Mouse (Mus musculus) embryonic facial prominence, embryonic 10.5 days (tissue): ENCODE data around the gene Dbf4. TPM values are rescaled to one million over a fixed set of nuclear protein-coding genes. Genes with fewer than 3 reads are reported as not detected.
A peak's percentile ranks its signal among the peaks of the same experiment; 100 is the strongest.

ENCODE experiments used
- DNase-seq: peaks from one replicate; pipeline ENCODE4 v3.0.0-alpha.2; 2017; ENCODE audit warnings: low spot score
- H3K27ac ChIP-seq: fragments of 300-500 bp; sonication (generic); replicated peaks from 2 replicates; pipeline ENCODE4 v1.5.1; 2016; ENCODE audit warnings: mild to moderate bottlenecking
- H3K27me3 ChIP-seq: fragments of 300-500 bp; sonication (generic); replicated peaks from 2 replicates; pipeline ENCODE4 v1.6.1; 2016; ENCODE audit warnings: low read depth, mild to moderate bottlenecking; ENCODE audit not compliant: poor library complexity, severe bottlenecking
- H3K36me3 ChIP-seq: fragments of 300-500 bp; sonication (generic); replicated peaks from 2 replicates; pipeline ENCODE4 v1.6.1; 2016; ENCODE audit warnings: mild to moderate bottlenecking, moderate library complexity
- H3K4me1 ChIP-seq: fragments of 300-500 bp; sonication (generic); 2 replicates; pipeline ENCODE4 v1.6.1; 2016
- H3K4me3 ChIP-seq: fragments of 300-500 bp; sonication (generic); 2 replicates; pipeline ENCODE4 v1.5.1; 2016; ENCODE audit warnings: mild to moderate bottlenecking, moderate library complexity
- H3K9me3 ChIP-seq: fragments of 300-500 bp; sonication (generic); 2 replicates; pipeline ENCODE4 v1.6.1; 2016; ENCODE audit warnings: mild to moderate bottlenecking
- WGBS: fragments of 180-500 bp; shearing (Covaris S2); methylation state at CpG from one replicate; pipeline ENCODE4 v1.1.7; 2016; 5-methylcytosine and 5-hydroxymethylcytosine counted together
- polyA plus RNA-seq: library from polyadenylated mRNA; unstranded; fragments of >200 nt; fragmentation: Nextera tagmentation; extraction: Ambion mirVana; gene quantifications from 2 replicates; pipeline ENCODE4 v1.2.1, GENCODE M21; 2016

Dbf4 gene
- polyA plus RNA-seq, 1 experiment from 2014 or later, result 65.3 TPM

DNA sequence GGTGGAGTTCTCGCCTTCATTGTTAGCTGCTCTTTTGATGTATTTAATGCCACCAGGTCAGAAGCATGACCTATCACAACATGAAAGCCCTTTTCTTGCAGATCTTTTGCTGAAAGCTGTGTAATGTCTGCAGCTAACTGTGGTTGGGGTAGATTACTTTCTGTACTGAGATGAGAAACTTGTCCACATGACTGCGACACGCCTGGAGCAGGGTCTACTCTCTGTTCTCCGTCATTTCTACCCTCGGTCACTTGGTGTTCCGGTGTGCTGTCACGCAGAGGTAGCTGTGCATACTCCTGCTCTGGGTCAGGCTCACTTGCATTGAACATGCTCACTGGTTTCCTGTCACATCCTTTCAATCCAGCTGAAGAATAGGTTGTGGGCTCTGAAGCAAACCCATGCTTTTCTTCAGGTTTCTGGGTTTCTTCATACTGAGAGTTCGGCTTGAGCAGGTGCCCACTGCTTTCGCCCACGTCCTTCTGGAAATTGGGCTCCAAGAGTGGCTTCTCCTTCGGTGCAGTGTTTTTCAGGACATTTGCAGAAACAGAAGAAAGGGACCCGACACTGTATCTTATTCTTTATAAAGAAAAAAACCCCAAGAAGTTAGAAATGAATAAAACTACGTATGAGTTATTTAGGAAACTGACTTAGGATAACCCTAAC, 24.8 kb downstream of the Dbf4 start:
- no peaks in the 10 kb centered on the region for H3K27me3 ChIP-seq
- H3K4me3 ChIP-seq, result no peak overlapping the region
- H3K36me3 ChIP-seq, result peaks cover 87% of the 10 kb centered on the region
- H3K9me3 ChIP-seq, result no peaks in the 10 kb centered on the region
- H3K27ac ChIP-seq, result no peak overlapping the region
- no peaks in the 10 kb centered on the region for H3K4me1 ChIP-seq
- DNase-seq, result no peak
- 95% methylated on average over 13 of the region's 13 CpGs for WGBS

DNA sequence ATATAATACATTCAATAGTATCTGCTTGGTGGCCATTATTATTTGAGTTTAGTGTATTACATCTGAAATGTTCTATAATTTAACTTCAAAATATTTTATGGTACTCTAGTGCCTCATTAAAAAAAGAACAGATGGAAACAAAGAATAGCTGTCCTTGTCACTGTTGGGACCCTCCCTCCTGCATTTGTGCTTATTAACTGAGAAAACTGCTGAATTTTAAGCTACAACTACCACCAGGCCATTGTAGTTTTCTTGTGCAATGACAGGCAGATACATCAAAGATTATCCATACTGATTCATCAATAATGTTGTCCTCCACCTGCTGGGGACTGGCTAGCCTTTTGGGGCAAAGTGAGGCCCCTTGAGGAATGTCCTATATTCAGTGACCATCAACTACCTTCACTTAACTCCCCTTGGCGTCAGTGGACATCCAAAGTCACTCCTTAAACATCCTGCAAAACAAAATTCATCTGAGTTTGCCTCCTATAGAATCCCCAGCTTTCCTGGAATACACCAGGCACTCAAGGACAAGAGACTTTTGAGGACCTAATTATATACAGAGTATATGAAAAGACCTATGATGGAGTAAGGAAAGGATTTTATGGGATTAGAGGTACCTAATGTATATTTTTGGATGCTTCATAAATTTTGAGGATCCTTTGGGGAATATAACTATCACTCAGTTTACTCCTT, 28.5 kb downstream of the Dbf4 start:
- DNase-seq, result no peak
- WGBS, result 69% methylated on average over 1 of the region's 1 CpGs
- Histone ChIP-seq H3K27me3 (no peaks in the 10 kb centered on the region), H3K4me1 (no peaks in the 10 kb centered on the region), H3K4me3 (no peak overlapping the region), H3K27ac (no peak overlapping the region), H3K9me3 (no peaks in the 10 kb centered on the region), H3K36me3 (peaks cover 51% of the 10 kb centered on the region)

DNA sequence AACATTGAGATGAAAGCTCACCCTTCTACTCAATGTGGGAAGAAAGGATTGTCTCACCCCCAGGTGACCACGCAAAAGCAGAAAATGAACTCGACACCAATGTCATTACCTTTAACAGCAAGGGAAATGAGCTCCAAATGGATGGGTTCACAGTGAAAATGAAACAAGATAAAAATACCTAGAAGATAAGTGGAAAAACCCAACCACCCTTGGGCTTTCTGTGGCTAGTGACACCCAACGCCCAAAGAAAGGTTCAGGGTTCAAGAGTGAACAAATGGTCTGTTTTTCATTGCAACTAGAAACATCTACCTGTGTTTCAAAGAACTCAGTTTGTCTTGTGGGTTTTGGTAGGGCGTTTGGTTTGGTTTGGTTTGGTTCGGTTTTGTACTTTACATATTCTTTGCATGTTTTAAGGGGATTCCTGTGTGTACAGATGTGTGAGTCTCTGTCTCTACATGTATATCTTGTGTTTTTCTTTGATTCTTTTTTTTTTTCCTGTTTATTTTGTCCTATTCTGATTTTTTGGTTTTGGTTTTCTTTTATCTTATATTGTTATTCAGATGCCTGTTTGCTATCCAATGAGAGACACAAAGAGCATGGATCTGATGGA, 48.1 kb downstream of the Dbf4 start:
- H3K27me3 ChIP-seq, result no peaks in the 10 kb centered on the region; the same call in 1 of the 2 replicates
- H3K4me3 ChIP-seq, result no peak overlapping the region
- no peak for DNase-seq
- no peaks in the 10 kb centered on the region for H3K4me1 ChIP-seq
- no peaks in the 10 kb centered on the region for H3K36me3 ChIP-seq
- H3K27ac ChIP-seq, result no peak overlapping the region
- 84% methylated on average over 5 of the region's 5 CpGs for WGBS
- H3K9me3 ChIP-seq, result no peaks in the 10 kb centered on the region

DNA sequence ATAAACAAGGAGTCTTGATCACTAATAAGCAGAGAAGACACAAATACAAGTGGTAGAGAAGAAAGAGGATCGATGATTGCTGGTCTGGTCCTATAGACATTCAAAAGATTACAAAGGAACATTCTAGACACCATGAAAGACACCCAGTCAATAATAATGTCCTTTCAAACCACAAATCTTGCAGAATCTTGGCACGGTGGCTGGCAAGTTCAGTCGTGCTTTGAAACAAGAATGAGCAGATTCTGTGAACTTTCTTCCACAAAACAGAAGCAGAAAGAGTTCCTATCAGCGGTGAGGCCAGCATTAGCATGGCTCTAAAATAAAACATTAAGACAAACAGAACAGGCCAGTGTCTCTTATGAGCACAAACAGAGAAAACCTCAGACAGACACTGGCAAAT, 49.1 kb downstream of the Dbf4 start:
- Histone ChIP-seq H3K9me3 (no peaks in the 10 kb centered on the region), H3K27me3 (peaks cover 9% of the 10 kb centered on the region), H3K27ac (no peak overlapping the region), H3K4me3 (no peak overlapping the region), H3K36me3 (no peaks in the 10 kb centered on the region), H3K4me1 (no peaks in the 10 kb centered on the region)
- WGBS, result 78% methylated on average over 4 of the region's 4 CpGs
- no peak for DNase-seq

DNA sequence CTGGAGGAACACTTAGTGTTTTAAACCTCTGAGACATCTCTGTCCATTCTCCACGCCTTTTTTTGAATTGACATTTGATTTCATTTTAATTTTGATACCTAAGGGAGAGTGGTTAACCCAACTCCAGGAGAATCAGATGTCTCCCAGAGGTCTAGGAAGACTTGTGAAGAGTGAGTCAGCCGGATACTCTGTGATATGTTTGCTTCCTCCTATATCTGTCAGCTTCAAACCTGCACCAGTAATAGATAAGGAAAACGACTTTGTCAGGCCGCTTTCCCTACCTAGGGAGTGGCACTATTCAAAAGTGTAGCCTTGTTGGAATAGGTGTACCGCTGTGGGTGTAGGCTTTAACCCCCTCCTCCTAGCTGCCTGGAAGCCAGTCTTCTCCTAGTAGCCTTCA, 53.7 kb downstream of the Dbf4 start:
- WGBS, result 84% methylated on average over 5 of the region's 5 CpGs
- Histone ChIP-seq H3K27ac (no peak overlapping the region), H3K9me3 (no peaks in the 10 kb centered on the region), H3K27me3 (peaks cover 29% of the 10 kb centered on the region), H3K4me3 (no peak overlapping the region), H3K36me3 (no peaks in the 10 kb centered on the region), H3K4me1 (peaks cover 19% of the 10 kb centered on the region)
- DNase-seq, result no peak

DNA sequence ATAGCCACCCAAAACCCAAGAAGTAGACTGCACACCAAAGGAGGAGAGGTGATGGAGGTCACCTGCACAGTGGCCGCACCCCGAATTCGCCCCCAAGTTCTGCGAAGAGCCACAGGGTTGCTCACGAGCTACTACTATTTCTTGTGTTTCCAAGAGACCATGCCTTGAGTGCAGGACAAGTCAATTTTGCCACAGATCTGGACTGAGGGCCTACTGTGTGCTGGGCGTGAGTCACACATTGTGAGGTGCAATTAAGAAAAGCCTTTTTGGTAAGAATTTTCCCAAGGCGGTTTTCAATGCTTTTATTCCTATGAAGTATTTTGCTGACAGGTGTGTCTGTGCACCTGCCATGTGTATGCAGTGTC, 54.2 kb downstream of the Dbf4 start:
- Histone ChIP-seq H3K36me3 (no peaks in the 10 kb centered on the region), H3K9me3 (no peaks in the 10 kb centered on the region), H3K4me1 (peaks cover 19% of the 10 kb centered on the region), H3K27ac (no peak overlapping the region), H3K27me3 (peaks cover 29% of the 10 kb centered on the region), H3K4me3 (peak overlapping the region; percentile 83)
- DNase-seq, result no peak
- 41% methylated on average over 7 of the region's 7 CpGs for WGBS

DNA sequence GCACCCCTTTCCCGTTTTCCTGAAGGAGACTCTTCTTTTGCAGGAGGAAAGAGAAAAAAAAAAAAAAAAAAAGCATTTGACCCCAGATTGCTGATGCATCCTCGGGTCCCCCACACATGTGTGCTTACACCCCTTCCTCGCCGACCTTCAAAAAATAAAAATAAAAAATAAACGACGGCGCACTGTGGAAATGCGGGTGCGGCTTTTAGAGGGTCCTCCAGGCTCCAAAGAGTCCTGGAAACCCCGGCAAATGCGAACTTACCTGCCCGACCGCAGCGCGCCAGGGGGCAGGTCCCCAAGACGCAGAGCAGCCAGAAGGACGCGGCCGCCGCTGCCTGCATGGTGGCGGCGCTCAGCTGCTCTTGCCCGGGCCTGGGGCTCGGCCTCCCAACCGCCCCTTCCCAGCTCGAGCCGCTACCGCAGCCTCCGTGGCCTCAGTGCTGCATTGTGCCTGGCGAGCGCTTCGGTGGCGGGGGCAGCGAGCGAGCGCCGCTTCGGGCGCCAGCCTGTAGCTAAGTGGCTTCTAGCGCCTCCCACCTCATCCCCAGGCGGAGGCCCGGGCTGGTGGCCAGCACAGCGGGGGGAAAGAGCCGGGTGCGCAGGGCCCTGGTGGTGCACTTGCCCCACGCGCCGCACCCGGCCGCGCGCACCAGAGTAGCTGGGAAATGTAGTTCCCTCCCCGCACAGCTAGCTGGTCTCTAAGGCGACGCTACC, 54.7 kb downstream of the Dbf4 start, which contains the start of gene Adam22:
Gene Adam22 (minus strand): TSS at position 547 of the 714 bp plus-strand sequence.
- Histone ChIP-seq H3K4me3 (peak within 1 kb of the TSS; percentile 83), H3K9me3 (no peaks in the 10 kb centered on the region), H3K27me3 (peaks cover 29% of the 10 kb centered on the region), H3K4me1 (peaks cover 19% of the 10 kb centered on the region), H3K27ac (peak within 1 kb of the TSS; percentile 83), H3K36me3 (no peaks in the 10 kb centered on the region)
- DNase-seq, result peak; percentile 85
- under 1% methylated on average over 55 of the region's 55 CpGs for WGBS

DNA sequence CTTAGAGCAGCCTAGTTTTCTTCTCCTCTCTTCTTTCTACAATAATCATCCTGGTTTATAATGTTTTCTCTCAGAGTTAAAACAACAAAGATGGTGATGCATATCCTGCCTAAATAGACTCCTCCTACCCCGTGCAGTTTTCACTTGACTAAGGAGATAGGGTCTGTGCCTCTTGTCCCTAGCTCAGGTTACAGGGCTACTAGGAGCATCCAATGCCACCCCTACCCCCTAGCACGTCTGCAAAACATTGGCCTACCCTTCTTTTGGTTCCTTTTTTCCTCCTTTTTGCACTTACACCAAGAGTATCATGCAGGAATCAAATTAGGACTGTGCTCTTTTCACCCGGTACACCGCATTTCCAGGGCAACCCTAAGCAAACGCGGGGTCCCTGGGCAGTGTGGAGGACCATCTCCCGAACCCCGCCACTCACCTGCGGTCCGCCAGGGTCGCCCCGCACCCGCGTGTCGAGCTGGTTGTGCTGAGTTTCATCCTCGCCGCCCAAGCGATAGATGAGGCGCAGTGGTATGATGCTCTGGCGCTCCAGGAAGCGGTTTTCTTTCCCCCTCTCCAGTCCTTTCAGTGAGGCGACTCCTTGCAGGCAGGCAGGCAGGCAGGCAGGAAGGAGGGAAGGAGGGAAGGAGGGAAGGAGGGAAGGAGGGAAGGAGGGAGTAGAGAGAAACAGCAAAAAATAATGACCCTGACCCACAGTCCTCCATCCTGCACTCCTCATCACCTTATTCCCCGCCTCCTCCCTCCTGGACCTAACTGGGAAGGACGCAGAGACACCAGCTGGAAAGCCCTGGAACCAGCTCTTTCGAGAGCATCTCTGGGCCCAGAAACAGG, 55.5 kb downstream of the Dbf4 start:
- peaks cover 29% of the 10 kb centered on the region for H3K27me3 ChIP-seq
- H3K9me3 ChIP-seq, result no peaks in the 10 kb centered on the region
- peaks cover 19% of the 10 kb centered on the region for H3K4me1 ChIP-seq
- peak overlapping the region; percentile 83 for H3K4me3 ChIP-seq
- no peaks in the 10 kb centered on the region for H3K36me3 ChIP-seq
- DNase-seq, result peak; percentile 42
- WGBS, result 1% methylated on average over 25 of the region's 25 CpGs
- H3K27ac ChIP-seq, result peak overlapping the region; percentile 59

DNA sequence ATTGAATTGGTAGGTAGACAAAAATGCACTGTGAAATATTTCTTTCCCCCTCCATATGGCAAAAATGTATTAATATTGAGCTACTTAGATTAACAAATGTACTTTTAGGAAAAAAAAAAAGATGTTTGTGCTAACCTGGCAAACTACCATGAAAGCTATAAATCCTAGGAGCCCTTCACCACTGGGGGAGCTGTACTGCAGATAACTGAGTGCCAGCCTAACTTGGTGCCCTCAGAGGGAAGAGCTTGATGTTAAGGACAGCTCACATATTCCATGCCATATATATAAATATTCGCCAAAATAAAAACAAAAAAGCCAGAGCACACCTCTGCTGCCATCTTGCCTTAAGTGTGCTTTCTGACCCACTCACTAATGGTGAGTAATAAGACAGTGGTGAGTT, 60.2 kb downstream of the Dbf4 start:
- WGBS, result 55% methylated on average over 1 of the region's 1 CpGs
- H3K27ac ChIP-seq, result no peak overlapping the region
- peaks cover 12% of the 10 kb centered on the region; the same call in 1 of the 2 replicates for H3K27me3 ChIP-seq
- no peaks in the 10 kb centered on the region for H3K9me3 ChIP-seq
- H3K36me3 ChIP-seq, result no peaks in the 10 kb centered on the region
- H3K4me3 ChIP-seq, result no peak overlapping the region
- DNase-seq, result no peak
- H3K4me1 ChIP-seq, result peaks cover 15% of the 10 kb centered on the region

DNA sequence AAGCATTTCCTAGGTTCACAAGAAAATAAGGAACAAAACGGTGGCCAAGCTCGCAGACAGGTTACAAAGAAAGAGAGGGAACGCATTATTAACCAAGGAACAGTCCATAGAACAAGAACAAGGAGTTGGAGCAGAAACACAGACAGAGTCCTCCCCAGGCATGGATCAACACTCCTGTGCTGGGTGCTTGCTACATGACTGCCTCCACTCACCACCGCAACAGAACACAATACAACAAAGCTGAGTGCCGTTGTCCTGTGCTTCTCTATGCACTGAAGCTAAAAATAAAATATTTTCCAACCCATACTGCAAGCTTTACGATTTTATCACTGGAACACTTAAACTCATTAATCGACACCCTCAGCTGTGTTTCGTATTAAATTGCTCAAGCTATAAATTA, 64.8 kb downstream of the Dbf4 start:
- Histone ChIP-seq H3K36me3 (no peaks in the 10 kb centered on the region), H3K9me3 (no peaks in the 10 kb centered on the region), H3K27ac (no peak overlapping the region), H3K4me3 (no peak overlapping the region), H3K4me1 (peaks cover 13% of the 10 kb centered on the region), H3K27me3 (no peaks in the 10 kb centered on the region)
- DNase-seq, result no peak
- WGBS, result 87% methylated on average over 8 of the region's 8 CpGs

DNA sequence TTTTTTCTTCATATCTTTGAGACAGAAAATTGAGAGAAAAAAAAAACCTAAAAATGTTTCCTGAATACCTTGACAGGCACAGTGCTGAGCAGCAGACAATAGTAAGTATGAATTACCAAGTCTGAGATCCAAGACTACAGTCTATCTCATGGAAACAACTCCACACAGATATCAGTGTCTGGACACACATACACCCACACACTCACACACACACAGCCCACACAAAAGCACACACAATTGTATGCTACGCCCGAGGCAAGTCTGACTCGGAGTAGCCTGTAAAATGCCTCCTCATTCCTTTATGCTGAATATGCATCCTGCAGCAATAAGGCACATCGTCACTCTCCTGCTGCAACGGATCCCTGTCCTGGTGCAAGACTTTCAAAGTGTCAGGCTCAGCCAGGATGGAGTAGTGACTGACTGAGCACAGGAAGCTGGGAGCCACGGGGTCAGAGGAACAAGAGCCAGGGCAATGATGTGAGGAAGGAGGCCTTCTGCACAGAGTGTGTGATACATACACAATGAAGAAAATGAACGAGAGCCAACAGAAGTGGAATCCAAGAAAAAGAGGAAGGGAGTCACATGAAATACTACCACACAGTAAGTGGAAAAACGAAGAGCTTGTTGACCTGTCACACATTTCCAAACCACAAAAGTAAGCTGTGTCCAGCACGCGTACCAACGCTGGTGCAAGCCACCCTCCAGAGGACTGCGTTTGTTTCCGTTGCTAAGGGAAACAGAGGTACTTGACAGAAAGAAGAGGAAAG, 65.4 kb downstream of the Dbf4 start:
- H3K27ac ChIP-seq, result no peak overlapping the region
- H3K4me1 ChIP-seq, result peaks cover 13% of the 10 kb centered on the region
- H3K4me3 ChIP-seq, result no peak overlapping the region
- no peak for DNase-seq
- H3K36me3 ChIP-seq, result no peaks in the 10 kb centered on the region
- 64% methylated on average over 13 of the region's 13 CpGs for WGBS
- H3K9me3 ChIP-seq, result no peaks in the 10 kb centered on the region
- H3K27me3 ChIP-seq, result no peaks in the 10 kb centered on the region
